Mouse (Mus musculus): ENCODE results near the gene Fblim1.
A peak's percentile ranks its signal among the peaks of the same experiment; 100 is the strongest.

Gene Fblim1

GRCm38 (mm10) chr4:141623666-141624065, 17.8 kb upstream of the Fblim1 start, which contains the start of gene Slc25a34:
TSS of gene Slc25a34 (minus strand) at chr4:141623821.
- Histone ChIP-seq H3K4me3 (replicated peaks; ENCODE audit: low read length) (peak within 1 kb of the TSS; percentile 26; the same call in 1 of the 2 replicates), H3K36me3 (ENCODE audit: insufficient read depth, low read length) (no peaks in the 10 kb centered on the region; the same call in 1 of the 2 replicates), H3K4me1 (replicated peaks; ENCODE audit: low read depth, low read length) (peaks cover 65% of the 10 kb centered on the region), H3K9me3 (ENCODE audit: low read length) (no peaks in the 10 kb centered on the region), H3K27me3 (ENCODE audit: insufficient read depth, low read length) (no peaks in the 10 kb centered on the region)
- TF ChIP-seq POU5F1 (IDR thresholded peaks at IDR 0.05; ENCODE audit: borderline replicate concordance, low read length) (no peak), CTCF (conservative IDR thresholded peaks at IDR 0.05; ENCODE audit: low read length) (no peak), NANOG (IDR thresholded peaks at IDR 0.05; ENCODE audit: borderline replicate concordance, low read length) (no peak)

GRCm38 (mm10) chr4:141623037-141623436, 17.1 kb upstream of the Fblim1 start:
- Histone ChIP-seq H3K4me1 (replicated peaks; ENCODE audit: low read depth, low read length) (peaks cover 63% of the 10 kb centered on the region), H3K9me3 (ENCODE audit: low read length) (no peaks in the 10 kb centered on the region), H3K36me3 (ENCODE audit: insufficient read depth, low read length) (no peaks in the 10 kb centered on the region; the same call in 1 of the 2 replicates), H3K4me3 (replicated peaks; ENCODE audit: low read length) (peak overlapping the region; percentile 26; the same call in 1 of the 2 replicates), H3K27me3 (ENCODE audit: insufficient read depth, low read length) (no peaks in the 10 kb centered on the region)
- no peak for TF ChIP-seq POU5F1 (IDR thresholded peaks at IDR 0.05; ENCODE audit: borderline replicate concordance, low read length)

- Histone ChIP-seq H3K36me3 (ENCODE audit: insufficient read depth, low read length) (no peaks in the 10 kb centered on the region; the same call in 1 of the 2 replicates), H3K4me1 (replicated peaks; ENCODE audit: low read depth, low read length) (peaks cover 63% of the 10 kb centered on the region), H3K9me3 (ENCODE audit: low read length) (no peaks in the 10 kb centered on the region), H3K27me3 (ENCODE audit: insufficient read depth, low read length) (no peaks in the 10 kb centered on the region), H3K4me3 (replicated peaks; ENCODE audit: low read length) (no peak overlapping the region)
- TF ChIP-seq NANOG (IDR thresholded peaks at IDR 0.05; ENCODE audit: borderline replicate concordance, low read length): no peak
- TF ChIP-seq CTCF (conservative IDR thresholded peaks at IDR 0.05; ENCODE audit: low read length): no peak
- no peak for TF ChIP-seq POU5F1 (IDR thresholded peaks at IDR 0.05; ENCODE audit: borderline replicate concordance, low read length)
These were observed 16.7 kb upstream of the Fblim1 start for GRCm38 (mm10) chr4:141622580-141622979.

GRCm38 (mm10) chr4:141622091-141622490, 16.2 kb upstream of the Fblim1 start:
- H3K4me1 ChIP-seq (replicated peaks; ENCODE audit: low read depth, low read length): peaks cover 66% of the 10 kb centered on the region
- TF ChIP-seq CTCF (conservative IDR thresholded peaks at IDR 0.05; ENCODE audit: low read length): no peak
- no peak for TF ChIP-seq POU5F1 (IDR thresholded peaks at IDR 0.05; ENCODE audit: borderline replicate concordance, low read length)
- TF ChIP-seq NANOG (IDR thresholded peaks at IDR 0.05; ENCODE audit: borderline replicate concordance, low read length): no peak
- H3K36me3 ChIP-seq (ENCODE audit: insufficient read depth, low read length): no peaks in the 10 kb centered on the region
- no peaks in the 10 kb centered on the region for H3K27me3 ChIP-seq (ENCODE audit: insufficient read depth, low read length)
- no peaks in the 10 kb centered on the region for H3K9me3 ChIP-seq (ENCODE audit: low read length)
- no peak overlapping the region for H3K4me3 ChIP-seq (replicated peaks; ENCODE audit: low read length)

GRCm38 (mm10) chr4:141621297-141621696, 15.4 kb upstream of the Fblim1 start:
- no peaks in the 10 kb centered on the region for H3K36me3 ChIP-seq (ENCODE audit: insufficient read depth, low read length)
- no peaks in the 10 kb centered on the region for H3K9me3 ChIP-seq (ENCODE audit: low read length)
- H3K4me3 ChIP-seq (replicated peaks; ENCODE audit: low read length): no peak overlapping the region
- no peaks in the 10 kb centered on the region for H3K27me3 ChIP-seq (ENCODE audit: insufficient read depth, low read length)
- peaks cover 68% of the 10 kb centered on the region for H3K4me1 ChIP-seq (replicated peaks; ENCODE audit: low read depth, low read length)
- TF ChIP-seq NANOG (IDR thresholded peaks at IDR 0.05; ENCODE audit: borderline replicate concordance, low read length): no peak
- no peak for TF ChIP-seq CTCF (conservative IDR thresholded peaks at IDR 0.05; ENCODE audit: low read length)
- TF ChIP-seq POU5F1 (IDR thresholded peaks at IDR 0.05; ENCODE audit: borderline replicate concordance, low read length): no peak

- H3K27me3 ChIP-seq (ENCODE audit: insufficient read depth, low read length): 0 out of 2 replicates have a peak, but pooled peaks cover 5% of the 10 kb centered on the region
- TF ChIP-seq POU5F1 (IDR thresholded peaks at IDR 0.05; ENCODE audit: borderline replicate concordance, low read length) (no peak), CTCF (conservative IDR thresholded peaks at IDR 0.05; ENCODE audit: low read length) (no peak), NANOG (IDR thresholded peaks at IDR 0.05; ENCODE audit: borderline replicate concordance, low read length) (no peak)
These were observed 13.5 kb upstream of the Fblim1 start for GRCm38 (mm10) chr4:141619299-141619883.

GRCm38 (mm10) chr4:141618565-141619243, 12.8 kb upstream of the Fblim1 start, which contains the start of gene Tmem82:
TSS of gene Tmem82 (minus strand) at chr4:141618633.
- TF ChIP-seq NANOG (IDR thresholded peaks at IDR 0.05; ENCODE audit: borderline replicate concordance, low read length) (no peak), CTCF (conservative IDR thresholded peaks at IDR 0.05; ENCODE audit: low read length) (peak; percentile 48)
- H3K36me3 ChIP-seq (ENCODE audit: insufficient read depth, low read length): peaks cover 11% of the 10 kb centered on the region; the same call in 1 of the 2 replicates

More at GRCm38 (mm10) chr4:141619299-141619883, 13.5 kb upstream of the Fblim1 start:
- no peak overlapping the region for H3K4me3 ChIP-seq (replicated peaks; ENCODE audit: low read length)
- H3K36me3 ChIP-seq (ENCODE audit: insufficient read depth, low read length): peaks cover 4% of the 10 kb centered on the region; the same call in 1 of the 2 replicates
- H3K9me3 ChIP-seq (ENCODE audit: low read length): no peaks in the 10 kb centered on the region
- H3K4me1 ChIP-seq (replicated peaks; ENCODE audit: low read depth, low read length): peaks cover 58% of the 10 kb centered on the region

GRCm38 (mm10) chr4:141617863-141618564, 12.1 kb upstream of the Fblim1 start:
- no peaks in the 10 kb centered on the region for H3K9me3 ChIP-seq (ENCODE audit: low read length)
- H3K36me3 ChIP-seq (ENCODE audit: insufficient read depth, low read length): peaks cover 11% of the 10 kb centered on the region; the same call in 1 of the 2 replicates
- TF ChIP-seq CTCF (conservative IDR thresholded peaks at IDR 0.05; ENCODE audit: low read length): no peak
- TF ChIP-seq NANOG (IDR thresholded peaks at IDR 0.05; ENCODE audit: borderline replicate concordance, low read length): no peak
- no peak for TF ChIP-seq POU5F1 (IDR thresholded peaks at IDR 0.05; ENCODE audit: borderline replicate concordance, low read length)
- H3K4me3 ChIP-seq (replicated peaks; ENCODE audit: low read length): peak overlapping the region; percentile 78
- 0 out of 2 replicates have a peak, but pooled peaks cover 5% of the 10 kb centered on the region for H3K27me3 ChIP-seq (ENCODE audit: insufficient read depth, low read length)
- peaks cover 56% of the 10 kb centered on the region for H3K4me1 ChIP-seq (replicated peaks; ENCODE audit: low read depth, low read length)

More at GRCm38 (mm10) chr4:141618565-141619243, 12.8 kb upstream of the Fblim1 start, which contains the start of gene Tmem82:
- Histone ChIP-seq H3K27me3 (ENCODE audit: insufficient read depth, low read length) (0 out of 2 replicates have a peak, but pooled peaks cover 5% of the 10 kb centered on the region), H3K4me1 (replicated peaks; ENCODE audit: low read depth, low read length) (peaks cover 58% of the 10 kb centered on the region), H3K9me3 (ENCODE audit: low read length) (no peaks in the 10 kb centered on the region), H3K4me3 (replicated peaks; ENCODE audit: low read length) (peak within 1 kb of the TSS; percentile 78)

Measured in E14TG2a.4 (cell line).